Mouse (Mus musculus) forelimb bud, embryonic 11.5 days (tissue): ENCODE data around the gene Trim38.
A peak's percentile ranks its signal among the peaks of the same experiment; 100 is the strongest.

Experiments used
- DNase-seq: peaks from one replicate; pipeline ENCODE4 v3.0.0-alpha.2; 2012; ENCODE audit warnings: low read depth, low spot score

Trim38 gene

GRCm38 (mm10) chr13:23746201-23747080 lies 23.3 kb upstream of the Trim38 start, which contains the start of gene Hist1h2bb:
Gene Hist1h2bb, plus strand, starts transcription at chr13:23746734.
- peak; percentile 92 for DNase-seq

- peak; percentile 54 for DNase-seq
Observed at GRCm38 (mm10) chr13:23747081-23747891, 22.4 kb upstream of the Trim38 start.

- DNase-seq, result no peak
Observed at GRCm38 (mm10) chr13:23747892-23748288, 21.8 kb upstream of the Trim38 start.

- DNase-seq, result no peak
Observed at GRCm38 (mm10) chr13:23749563-23750121, 20.1 kb upstream of the Trim38 start.

DNA sequence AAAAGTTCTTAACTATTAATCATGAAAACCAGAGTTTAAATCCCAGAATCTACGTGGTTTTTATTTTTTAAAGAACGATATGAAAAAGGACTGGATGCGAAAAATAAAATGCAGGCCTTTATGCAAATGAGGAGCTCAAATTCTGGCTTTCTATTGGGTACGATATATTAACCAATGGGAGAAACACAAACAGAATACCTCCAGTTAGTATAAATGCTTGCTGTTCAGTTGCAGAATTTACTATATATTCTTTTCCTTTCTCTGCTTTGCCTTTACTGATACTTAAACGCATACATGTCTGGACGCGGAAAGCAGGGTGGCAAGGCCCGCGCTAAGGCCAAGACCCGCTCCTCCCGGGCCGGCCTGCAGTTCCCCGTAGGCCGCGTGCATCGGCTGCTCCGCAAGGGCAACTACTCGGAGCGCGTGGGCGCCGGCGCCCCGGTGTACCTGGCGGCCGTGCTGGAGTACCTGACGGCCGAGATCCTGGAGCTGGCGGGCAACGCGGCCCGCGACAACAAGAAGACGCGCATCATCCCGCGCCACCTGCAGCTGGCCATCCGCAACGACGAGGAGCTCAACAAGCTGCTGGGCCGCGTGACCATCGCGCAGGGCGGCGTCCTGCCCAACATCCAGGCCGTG lies 18.8 kb upstream of the Trim38 start, which contains the start of gene Hist1h2ab:
Gene Hist1h2ab, plus strand, starts transcription at position 288 of the 639 bp plus-strand sequence.
- peak; percentile 81 for DNase-seq

DNA sequence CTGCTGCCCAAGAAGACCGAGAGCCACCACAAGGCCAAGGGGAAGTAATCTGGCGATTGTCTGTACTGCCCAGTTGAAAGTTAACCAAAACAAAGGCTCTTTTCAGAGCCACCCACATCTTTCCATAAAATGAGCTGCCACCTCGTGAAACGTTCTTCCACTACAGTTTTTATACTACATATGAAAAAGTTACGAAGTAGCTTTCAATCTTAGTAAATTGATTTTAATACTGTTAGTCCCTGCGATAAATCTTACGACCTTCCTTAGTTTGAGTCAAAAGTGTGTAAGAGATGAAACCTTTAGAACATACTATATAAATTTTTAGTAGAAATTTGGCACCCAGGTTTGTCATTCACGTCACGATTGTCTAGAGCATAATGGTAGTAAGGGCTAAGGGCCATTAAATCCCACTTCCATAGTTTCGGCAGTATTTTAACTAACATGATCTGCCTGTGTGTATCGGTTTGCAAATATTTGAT lies 18.2 kb upstream of the Trim38 start:
- peak; percentile 50 for DNase-seq

DNA sequence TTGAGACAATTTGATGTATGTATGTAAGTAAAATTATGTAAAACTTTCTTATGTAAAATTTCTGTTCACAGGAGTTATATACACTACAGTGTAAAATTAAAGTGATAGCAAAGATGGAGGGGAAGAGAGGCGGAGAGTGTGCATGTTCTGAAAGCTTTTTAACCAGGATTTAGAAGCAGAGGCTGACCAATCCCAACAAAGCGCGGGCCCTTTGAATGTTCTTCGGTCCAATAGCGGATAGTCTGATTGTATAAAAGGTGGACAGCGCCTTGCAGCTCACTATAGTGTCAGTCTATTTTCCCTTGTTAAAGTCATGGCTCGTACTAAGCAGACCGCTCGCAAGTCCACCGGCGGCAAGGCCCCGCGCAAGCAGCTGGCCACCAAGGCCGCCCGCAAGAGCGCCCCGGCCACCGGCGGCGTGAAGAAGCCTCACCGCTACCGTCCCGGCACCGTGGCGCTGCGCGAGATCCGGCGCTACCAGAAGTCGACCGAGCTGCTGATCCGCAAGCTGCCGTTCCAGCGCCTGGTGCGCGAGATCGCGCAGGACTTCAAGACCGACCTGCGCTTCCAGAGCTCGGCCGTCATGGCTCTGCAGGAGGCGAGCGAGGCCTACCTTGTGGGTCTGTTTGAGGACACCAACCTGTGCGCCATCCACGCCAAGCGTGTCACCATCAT lies 17.5 kb upstream of the Trim38 start, which contains the start of gene Hist1h3b:
Gene Hist1h3b, plus strand, starts transcription at position 201 of the 675 bp plus-strand sequence.
- peak; percentile 96 for DNase-seq

GRCm38 (mm10) chr13:23752742-23753172 lies 17.0 kb upstream of the Trim38 start:
- DNase-seq, result no peak

DNA sequence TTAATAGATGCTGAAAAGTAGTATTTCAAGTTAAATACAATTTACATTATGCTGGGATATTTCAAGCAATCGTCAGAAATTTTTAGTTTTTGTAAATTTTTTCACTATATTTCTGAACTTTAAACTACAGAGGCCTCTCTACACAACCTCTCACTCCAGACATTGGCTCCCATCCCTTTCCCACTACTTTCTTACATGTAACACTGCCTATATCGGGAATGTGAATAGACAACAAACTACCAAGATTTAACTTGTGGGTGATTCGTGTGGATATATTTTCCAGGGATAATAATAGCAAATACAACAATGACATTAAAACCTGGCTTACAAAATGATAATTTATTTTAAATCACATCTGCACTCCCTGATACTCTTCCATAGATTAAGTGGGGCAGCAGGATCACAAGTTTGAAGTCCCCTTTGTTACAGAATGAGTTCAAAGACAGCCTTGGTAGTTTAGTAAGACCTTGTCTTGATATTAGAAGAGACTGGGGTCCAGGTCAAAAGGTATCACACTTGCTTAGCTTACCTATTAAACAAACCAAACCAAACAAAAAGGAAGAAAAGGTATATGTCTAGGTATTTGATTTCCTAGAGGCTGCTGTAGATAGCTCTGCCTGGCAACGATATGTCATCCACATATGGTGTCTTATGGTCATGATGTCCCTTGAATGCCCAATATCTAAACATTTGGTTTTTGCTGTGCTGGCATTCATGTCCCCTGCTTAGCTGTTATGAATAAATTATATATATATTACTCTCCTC lies 16.2 kb upstream of the Trim38 start:
- no peak for DNase-seq

- DNase-seq, result no peak
Observed at GRCm38 (mm10) chr13:23755000-23755399, 14.7 kb upstream of the Trim38 start.

GRCm38 (mm10) chr13:23756790-23757189 lies 12.9 kb upstream of the Trim38 start, which contains the start of gene Hist1h4b:
Gene Hist1h4b, plus strand, starts transcription at chr13:23757013.
- DNase-seq, result peak; percentile 96

GRCm38 (mm10) chr13:23757211-23757773 lies 12.4 kb upstream of the Trim38 start:
- peak; percentile 73 for DNase-seq

DNA sequence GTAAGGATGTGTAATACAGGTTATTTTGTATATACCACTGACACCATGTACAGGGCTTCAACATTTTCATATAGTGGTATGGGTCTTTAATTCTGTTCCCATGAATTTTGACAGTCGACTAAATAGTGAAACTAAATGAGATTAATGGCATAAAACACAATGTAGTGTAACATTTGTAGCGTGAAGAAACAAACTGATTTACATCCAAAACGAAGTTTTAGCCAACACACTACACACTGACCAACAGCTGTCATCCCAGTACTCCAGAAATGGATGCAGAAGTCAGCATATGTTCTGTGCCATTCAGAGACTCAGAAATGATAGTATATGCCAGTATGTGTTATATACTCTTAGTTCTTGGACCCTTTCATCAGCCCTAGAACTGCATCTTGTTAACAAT lies 11.8 kb upstream of the Trim38 start:
- DNase-seq, result no peak

DNA sequence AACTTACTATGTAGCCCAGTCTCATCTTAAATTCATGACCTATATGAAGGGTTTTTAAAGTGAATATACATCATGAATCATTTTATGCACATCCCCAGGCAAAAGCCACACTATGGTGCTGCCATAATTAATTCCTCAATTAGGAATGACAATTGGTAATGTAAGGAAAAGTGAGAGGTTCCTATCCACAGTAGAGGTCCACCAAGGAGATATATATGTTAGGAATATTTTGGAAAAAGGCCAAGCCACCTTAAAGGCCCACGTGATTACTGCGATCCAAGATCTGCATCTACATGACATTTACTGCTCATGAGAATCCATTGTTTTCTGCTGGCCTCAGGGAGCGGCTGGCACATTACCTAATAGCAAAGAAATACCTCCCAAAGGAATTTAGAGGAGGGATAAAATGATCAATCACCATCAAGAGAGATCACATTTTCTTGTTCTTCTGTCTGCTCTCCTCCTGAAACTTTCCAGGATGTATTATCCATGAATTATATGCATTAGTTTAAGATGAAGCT lies 10.4 kb upstream of the Trim38 start:
- DNase-seq, result no peak

DNA sequence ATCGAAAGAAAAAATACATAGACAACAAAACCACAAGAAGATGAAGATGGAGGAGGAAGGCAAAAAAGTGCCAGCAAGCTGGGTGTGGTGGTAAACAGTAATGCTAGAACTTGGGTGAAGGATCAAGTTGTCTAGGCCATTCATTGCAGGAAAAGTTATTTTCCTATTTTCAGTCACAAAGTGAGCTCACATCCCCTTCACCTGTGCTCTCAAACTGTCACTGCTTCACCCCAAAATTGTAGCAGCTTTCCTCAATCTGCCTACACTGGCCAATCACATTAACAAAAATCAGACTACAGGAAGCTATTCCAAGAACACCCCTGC lies 9.8 kb upstream of the Trim38 start:
- no peak for DNase-seq

- DNase-seq, result peak; percentile 66
Observed at GRCm38 (mm10) chr13:23760240-23760971, 9.3 kb upstream of the Trim38 start.

DNA sequence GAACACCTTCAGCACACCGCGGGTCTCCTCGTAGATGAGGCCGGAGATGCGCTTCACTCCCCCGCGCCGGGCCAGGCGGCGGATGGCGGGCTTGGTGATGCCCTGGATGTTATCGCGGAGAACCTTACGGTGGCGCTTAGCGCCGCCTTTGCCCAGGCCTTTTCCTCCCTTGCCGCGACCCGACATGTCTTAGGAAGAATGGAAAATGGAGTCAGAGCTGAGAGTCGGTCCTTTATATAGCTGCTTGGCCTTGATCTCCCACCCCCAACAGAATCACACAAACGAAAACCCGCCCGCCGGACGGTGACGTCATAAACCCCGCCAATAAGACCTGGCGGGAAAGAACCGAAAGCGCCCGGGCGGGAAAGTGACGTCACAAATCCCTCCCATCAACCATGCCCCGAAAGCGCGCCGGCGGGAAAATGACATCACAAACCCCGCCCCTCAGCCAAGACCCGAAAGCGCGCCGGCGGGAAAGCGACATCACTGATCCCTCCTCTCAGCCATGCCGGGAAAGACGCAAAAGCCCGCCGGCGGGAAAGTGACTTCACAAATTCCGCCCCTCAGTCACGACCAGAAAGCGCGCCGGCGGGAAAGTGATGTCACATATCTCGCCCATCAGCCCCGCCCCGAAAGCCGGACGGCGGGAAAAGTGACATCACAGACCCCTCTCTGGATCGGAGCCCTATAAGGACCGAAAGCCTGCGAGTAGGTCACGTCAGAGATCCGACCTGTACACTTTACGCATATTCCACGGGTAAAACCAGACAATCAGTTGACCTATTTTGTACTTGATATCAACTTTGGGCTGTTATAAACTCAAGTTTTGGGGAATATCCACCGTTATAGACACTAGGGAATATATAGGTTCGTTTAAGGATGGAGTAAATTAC lies 8.5 kb upstream of the Trim38 start, which contains the start of gene Hist1h4a:
Gene Hist1h4a, minus strand, starts transcription at position 259 of the 893 bp plus-strand sequence.
- DNase-seq, result peak; percentile 99
